Mouse (Mus musculus) heart, postnatal 10 days (tissue): ENCODE results near the gene Celf6. TPM values are rescaled to one million over a fixed set of nuclear protein-coding genes. Genes with fewer than 3 reads are reported as not detected.
A peak's percentile ranks its signal among the peaks of the same experiment; 100 is the strongest.

ENCODE experiments used
- DNase-seq, 2 experiments: peaks; one replicate each; pipeline ENCODE4 v3.0.0; 2021
- intact Hi-C: fragments of 180-260 bp; cut with DNase I; formaldehyde crosslinking; loops from one replicate; pipeline ENCODE4 v1.15.1; 2025
- total RNA-seq, 2 experiments: library from RNA; stranded (reverse); gene quantifications; 2 replicates each; pipeline ENCODE4 v1.2.3; 2021

The Celf6 gene
- total RNA-seq, result not detected

- peak; percentile 86 to 91 for DNase-seq
- intact Hi-C loops, result no loop called here
Observed at GRCm38 (mm10) chr9:59577844-59578504, at the start of gene Celf6. Gene Celf6, plus strand, starts transcription at chr9:59577917.

GRCm38 (mm10) chr9:59528274-59528673 is 49.4 kb upstream of the Celf6 start:
- no peak for DNase-seq
- intact Hi-C loops, result no loop called here

- DNase-seq, result no peak
- intact Hi-C loops, result no loop called here
Observed at GRCm38 (mm10) chr9:59531645-59532044, 46.1 kb upstream of the Celf6 start.

- intact Hi-C loops, result no loop called here
Observed at GRCm38 (mm10) chr9:59533422-59533821, 44.3 kb upstream of the Celf6 start.

GRCm38 (mm10) chr9:59533889-59534288 is 43.8 kb upstream of the Celf6 start:
- intact Hi-C loops, result no loop called here
- DNase-seq, result peak; percentile 38

More at GRCm38 (mm10) chr9:59533422-59533821, 44.3 kb upstream of the Celf6 start:
- DNase-seq, result no peak

GRCm38 (mm10) chr9:59537651-59538050 is 40.1 kb upstream of the Celf6 start:
- intact Hi-C loops, result no loop called here
- peak in 1 of 2 experiments; percentile 23 for DNase-seq

- DNase-seq, result peak; percentile 80 to 87
- intact Hi-C loops, result loop anchor here (2.0 kb wide), 1 partner anchor 53 kb away; the partner anchor contains the start of gene Arih1
Observed at GRCm38 (mm10) chr9:59539441-59540137, 38.1 kb upstream of the Celf6 start, which contains the start of the genes Hexa and Tmem202. Gene Hexa, plus strand, starts transcription at chr9:59539540. Gene Tmem202, minus strand, starts transcription at chr9:59539847.

- intact Hi-C loops, result loop anchor here (2.0 kb wide), 1 partner anchor 55 kb away; the partner anchor contains the start of gene Arih1
Observed at GRCm38 (mm10) chr9:59541617-59542016, 36.1 kb upstream of the Celf6 start.

GRCm38 (mm10) chr9:59542766-59543324 is 34.9 kb upstream of the Celf6 start:
- DNase-seq, result no peak
- intact Hi-C loops, result no loop called here

More at GRCm38 (mm10) chr9:59541617-59542016, 36.1 kb upstream of the Celf6 start:
- no peak for DNase-seq

- no peak for DNase-seq
- intact Hi-C loops, result no loop called here
Observed at GRCm38 (mm10) chr9:59544739-59545138, 33.0 kb upstream of the Celf6 start.

GRCm38 (mm10) chr9:59547869-59548268 is 29.8 kb upstream of the Celf6 start:
- no peak for DNase-seq
- intact Hi-C loops, result no loop called here

- intact Hi-C loops, result no loop called here
- no peak for DNase-seq
Observed at GRCm38 (mm10) chr9:59548961-59549487, 28.7 kb upstream of the Celf6 start.

- DNase-seq, result no peak
- intact Hi-C loops, result no loop called here
Observed at GRCm38 (mm10) chr9:59550077-59550476, 27.6 kb upstream of the Celf6 start.

- intact Hi-C loops, result no loop called here
Observed at GRCm38 (mm10) chr9:59551017-59551416, 26.7 kb upstream of the Celf6 start.

GRCm38 (mm10) chr9:59551620-59552031 is 26.1 kb upstream of the Celf6 start:
- peak; percentile 44 to 49 for DNase-seq
- intact Hi-C loops, result no loop called here

More at GRCm38 (mm10) chr9:59551017-59551416, 26.7 kb upstream of the Celf6 start:
- DNase-seq, result no peak

- intact Hi-C loops, result no loop called here
- DNase-seq, result no peak
Observed at GRCm38 (mm10) chr9:59552610-59553009, 25.1 kb upstream of the Celf6 start.

GRCm38 (mm10) chr9:59553719-59554118 is 24.0 kb upstream of the Celf6 start:
- peak in 1 of 2 experiments; percentile 39 for DNase-seq

GRCm38 (mm10) chr9:59565600-59565999 is 12.1 kb upstream of the Celf6 start:
- DNase-seq, result peak; percentile 83 to 88
- intact Hi-C loops, result loop anchor here (1.0 to 10.0 kb wide), 4 partner anchors 112 to 661 kb away; no protein-coding TSS in a partner anchor

More at GRCm38 (mm10) chr9:59553719-59554118, 24.0 kb upstream of the Celf6 start:
- intact Hi-C loops, result no loop called here

GRCm38 (mm10) chr9:59567111-59567510 is 10.6 kb upstream of the Celf6 start:
- intact Hi-C loops, result loop anchor here (1.0 to 10.0 kb wide), 4 partner anchors 17 to 662 kb away; no protein-coding TSS in a partner anchor
- DNase-seq, result peak; percentile 65 to 77

GRCm38 (mm10) chr9:59571852-59572251 is 5.9 kb upstream of the Celf6 start:
- intact Hi-C loops, result no loop called here
- DNase-seq, result no peak

GRCm38 (mm10) chr9:59577401-59577800 is 316 bp upstream of the Celf6 start:
- DNase-seq, result no peak
- intact Hi-C loops, result no loop called here
